Mouse (Mus musculus) liver, adult 2 months (tissue): ENCODE data around the gene Tmem251.

ENCODE experiments used
- CTCF ChIP-seq: fragments of 200-500 bp; IDR thresholded peaks from 2 replicates; pipeline ENCODE4 v1.5.1; 2011; ENCODE audit warnings: low read depth, low read length, control low read depth
- POLR2A ChIP-seq: fragments of 200-500 bp; IDR thresholded peaks from 2 replicates; pipeline ENCODE4 v1.6.1; 2011; ENCODE audit warnings: low read length, control low read depth; ENCODE audit not compliant: insufficient read depth; ENCODE audit errors: extremely low read depth

DNA sequence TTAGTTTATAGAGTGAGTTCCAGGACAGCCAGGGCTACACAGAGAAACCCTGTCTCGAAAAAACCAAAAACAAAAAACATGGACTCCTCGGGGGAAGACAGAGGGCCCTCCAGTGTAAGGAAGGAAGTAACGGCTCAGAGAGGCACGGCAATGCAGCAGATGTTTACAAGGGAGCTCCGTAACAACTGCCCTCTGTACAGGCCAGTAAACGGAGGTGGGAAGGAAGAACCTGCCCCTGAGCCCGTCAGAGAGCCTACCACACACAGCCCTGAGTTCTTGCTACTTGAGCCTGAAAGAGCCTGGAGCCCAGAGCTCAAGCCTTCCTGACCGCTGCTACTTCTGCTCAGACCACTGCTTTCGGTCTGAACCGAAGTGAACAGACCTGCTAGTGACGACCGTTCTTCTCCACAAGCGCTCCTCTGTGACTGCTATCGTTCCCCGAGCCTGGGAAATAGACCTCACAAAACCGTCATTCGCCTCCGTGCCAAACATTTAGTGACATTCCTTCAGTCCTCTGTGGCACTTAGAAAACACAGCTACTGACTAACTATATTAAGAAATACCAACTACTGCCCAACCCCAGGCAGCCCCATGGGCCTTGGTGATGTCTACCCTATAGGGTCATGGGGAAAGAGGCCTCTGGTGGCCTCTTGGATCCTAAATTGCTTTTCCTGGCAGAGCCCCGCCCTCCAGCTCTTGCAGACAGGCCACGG lies 30.3 kb upstream of the Tmem251 start:
- no peak for TF ChIP-seq CTCF
- TF ChIP-seq POLR2A: no peak
